Mouse (Mus musculus) embryo, embryonic 11 days (tissue): Measurements from ENCODE around the gene Adgrl3.
"Not testable (repeated sequence)": the region's sequence is repeated elsewhere in the genome, so short reads cannot be mapped to it uniquely, and the experiment has no call there.

ENCODE experiments used
- DNase-seq: peaks from one replicate; pipeline ENCODE4 v3.0.0-alpha.2; 2015

Adgrl3 gene

DNA sequence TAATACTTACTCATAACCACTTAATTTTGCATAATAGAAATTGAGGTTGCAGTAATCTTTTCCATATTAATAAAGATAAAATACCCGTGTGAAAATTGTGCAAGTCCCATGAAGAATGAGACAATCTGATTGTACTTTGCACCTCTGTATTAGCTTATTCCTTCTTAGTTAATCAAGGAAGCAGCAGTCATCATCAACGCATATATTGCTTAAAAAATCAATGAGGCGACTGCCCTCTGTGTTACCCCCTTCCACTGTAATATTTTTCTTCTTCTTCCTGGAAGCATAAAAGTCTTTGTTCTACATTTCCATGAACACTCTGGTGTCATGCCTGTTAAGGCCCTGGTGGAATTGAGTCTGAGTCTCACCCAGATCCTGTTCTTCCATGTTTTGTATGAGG lies 416.4 kb downstream of the Adgrl3 start:
- DNase-seq, result no peak

DNA sequence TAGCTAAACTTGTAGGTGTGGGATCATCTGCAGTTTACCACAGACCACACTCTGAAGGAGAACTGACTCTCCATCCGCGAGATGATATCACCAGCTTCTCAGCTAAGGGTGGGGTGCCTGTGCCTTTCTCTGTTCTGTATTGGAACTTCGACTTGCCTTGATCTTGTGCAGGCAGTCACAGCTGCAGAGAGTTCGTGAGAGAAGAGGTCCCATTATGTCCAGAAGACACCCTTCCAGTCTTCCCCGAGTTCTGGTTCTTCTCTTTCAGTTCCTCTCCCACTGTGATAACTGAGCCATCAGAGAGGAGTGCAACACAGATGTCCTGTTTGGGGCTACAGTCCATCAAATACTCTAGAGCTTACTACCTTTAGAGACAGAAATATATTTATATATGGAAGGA lies 422.2 kb downstream of the Adgrl3 start:
- DNase-seq, result no peak

DNA sequence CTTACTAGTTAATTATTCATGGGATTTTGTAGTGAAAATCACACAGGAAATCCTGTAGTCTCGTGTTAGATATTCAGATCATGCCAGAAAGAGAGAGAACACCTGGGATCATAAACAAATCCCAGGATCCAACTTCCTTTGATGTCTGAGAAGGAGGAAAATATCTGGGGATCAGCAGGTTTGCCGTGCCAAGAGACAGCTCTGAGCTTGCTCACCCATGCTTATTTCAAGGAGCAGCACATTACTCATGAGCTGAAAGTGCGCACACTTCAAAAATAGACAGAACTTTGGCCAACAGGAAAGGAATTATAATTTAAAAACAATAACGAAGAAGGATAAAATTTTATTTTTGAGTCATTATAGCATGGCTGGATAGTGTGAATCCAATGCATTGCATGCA lies 446.0 kb downstream of the Adgrl3 start:
- DNase-seq, result no peak

DNA sequence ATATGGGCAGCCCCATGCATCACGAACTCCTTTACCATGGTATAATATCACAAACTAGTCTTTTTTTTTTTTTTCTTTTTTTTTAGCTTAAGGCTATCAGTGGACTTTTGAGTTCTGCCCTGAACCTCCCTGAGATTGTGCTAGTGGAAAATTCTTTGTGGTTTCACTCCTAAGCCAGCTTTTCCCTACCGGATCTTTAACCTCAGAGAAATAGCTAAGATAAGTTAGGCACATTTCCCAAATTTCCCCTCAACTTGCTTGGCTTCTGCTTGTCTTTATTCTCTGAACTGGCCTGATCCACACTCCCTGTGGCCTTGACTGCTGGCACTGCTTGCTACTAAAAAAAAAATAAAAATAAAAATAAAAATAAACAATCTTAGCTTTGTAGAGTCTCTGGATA lies 454.7 kb downstream of the Adgrl3 start:
- DNase-seq, result no peak

DNA sequence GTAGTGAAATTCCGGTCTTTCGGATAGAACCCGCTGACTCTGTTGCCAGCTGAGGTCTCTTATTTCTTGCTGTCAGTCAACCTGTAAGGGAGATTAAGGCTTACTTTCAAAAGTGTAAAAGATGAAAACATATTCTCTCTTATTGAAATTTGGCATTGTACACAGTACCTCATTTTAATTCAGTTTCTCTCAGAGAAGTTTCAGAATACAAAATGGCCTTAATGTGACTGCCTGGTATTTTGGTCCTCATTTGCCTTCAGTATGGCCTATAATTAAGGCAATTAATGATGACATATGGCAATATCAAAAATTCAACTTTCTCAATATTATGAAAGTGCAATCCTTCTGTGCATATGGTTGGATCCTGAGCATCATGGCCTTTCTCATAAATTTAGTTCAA lies 455.5 kb downstream of the Adgrl3 start:
- DNase-seq, result no peak

DNA sequence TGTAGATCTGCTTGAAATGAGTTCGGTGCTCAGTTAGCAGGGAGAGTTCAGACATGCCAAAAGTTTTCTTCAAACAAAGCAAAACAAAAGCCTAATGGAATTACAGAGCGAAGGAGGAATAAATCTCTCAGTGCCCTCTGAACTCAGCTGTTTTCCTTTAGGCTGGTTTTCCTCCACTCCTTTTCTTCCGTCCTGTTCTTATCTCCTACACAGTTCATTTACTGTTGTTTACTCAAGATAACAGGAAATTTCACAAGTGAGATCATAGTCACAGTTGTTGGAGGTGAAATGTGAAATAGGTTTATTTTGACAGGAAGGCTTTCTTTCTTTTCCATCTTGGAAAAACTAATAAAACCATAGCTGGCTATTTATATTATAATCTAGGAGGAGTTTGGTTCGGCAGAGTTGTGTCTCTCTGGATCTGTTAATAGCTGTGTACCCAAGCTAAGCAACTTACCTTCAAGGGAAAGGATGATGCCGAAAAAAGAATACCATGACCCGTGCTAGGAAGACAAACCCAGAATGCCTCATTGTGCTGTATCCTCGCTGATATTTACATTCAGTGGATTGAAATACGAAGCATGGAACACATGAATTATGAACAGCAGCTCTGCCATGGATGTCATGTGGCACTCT lies 456.2 kb downstream of the Adgrl3 start:
- peak; percentile 8 for DNase-seq

DNA sequence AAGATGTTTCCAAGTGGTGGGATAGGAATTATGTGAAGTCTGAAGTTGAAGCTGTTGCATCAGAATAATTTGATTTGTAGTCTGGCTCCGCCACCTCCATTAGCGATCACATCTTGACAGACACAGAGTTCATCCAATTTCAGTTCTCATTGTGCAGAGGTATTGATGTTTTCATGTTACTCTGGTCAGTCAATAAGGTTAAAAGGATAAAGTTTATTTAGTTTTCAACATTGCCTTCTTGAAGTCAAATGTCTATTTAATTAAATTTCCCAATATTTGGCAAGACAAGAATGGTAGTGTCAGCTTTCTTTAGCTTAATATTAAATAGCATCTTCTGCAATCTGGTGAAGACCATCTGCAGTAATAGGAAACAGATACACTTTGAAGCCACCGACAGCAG lies 461.0 kb downstream of the Adgrl3 start:
- DNase-seq, result no peak

DNA sequence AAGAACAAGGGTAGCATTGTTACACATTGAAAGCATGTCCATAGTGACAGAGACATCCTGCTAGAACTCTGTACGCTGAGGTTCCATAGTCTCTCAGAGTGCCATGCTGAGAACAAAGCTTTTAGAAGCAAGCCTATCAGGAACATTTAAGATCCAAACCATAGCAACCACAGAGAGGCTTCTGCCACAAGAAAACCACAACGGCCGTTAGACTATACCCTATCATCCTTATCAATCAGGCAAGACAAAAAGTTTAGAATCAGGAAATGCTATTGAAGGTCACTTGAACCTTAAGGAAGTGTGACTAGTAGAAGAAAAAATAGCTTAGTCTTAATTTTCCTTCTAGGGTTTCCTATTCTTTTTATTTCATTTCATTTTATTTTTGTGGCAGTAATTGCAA lies 464.0 kb downstream of the Adgrl3 start:
- no peak for DNase-seq

DNA sequence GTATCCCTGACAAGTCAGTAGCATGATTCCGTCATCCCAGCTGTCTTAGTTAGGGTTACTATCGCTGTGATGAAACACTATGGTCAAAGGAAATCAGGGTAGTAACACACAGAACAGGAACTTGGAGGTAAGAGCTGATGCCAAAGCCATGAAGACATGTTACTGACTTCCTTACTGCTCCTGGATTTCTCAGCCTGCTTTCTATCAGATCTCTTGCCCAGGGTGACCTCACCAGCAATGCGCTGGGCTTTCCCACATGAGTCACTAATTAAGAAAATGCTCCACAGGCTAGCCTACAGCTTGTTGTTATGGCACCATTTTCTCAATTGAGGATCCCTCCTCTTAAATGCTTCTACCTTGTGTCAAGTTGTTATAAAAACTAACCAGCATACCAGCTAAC lies 481.1 kb downstream of the Adgrl3 start:
- DNase-seq, result no peak

DNA sequence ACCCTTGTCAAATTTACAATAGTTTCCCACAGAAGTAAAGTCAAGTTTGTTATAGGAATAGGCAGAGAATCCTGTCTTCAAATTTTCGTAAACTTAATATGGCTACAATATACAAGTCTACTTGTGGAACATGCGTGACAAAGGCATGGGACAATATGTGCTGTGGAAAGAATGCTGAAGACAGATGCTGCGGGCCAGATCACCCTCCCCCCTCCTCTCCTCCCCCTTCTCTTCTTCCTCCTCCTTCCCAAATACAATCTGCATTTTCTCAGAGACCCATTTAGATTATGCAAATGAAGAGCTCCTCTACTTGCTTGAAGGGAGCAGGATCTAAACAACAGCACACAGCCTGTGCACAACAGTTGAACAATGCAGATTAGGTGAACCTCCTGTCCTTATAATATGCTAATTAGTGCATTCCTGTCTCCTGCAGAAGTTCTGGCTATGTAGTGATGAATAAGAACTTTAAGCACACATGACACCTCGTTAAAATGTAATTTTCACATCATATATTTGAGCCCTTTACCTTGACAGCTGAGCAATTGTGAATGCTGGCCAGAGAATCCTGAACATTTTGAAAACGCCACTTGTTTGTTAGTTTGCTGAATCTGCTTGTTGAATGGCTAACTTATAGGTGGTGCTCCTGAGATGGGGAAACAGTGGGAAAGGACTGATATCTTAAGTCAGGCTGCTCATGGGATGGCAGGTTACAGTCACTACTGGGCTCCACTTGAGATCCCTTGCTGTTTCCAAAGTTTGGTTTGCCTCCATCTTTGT lies 499.0 kb downstream of the Adgrl3 start:
- DNase-seq, result no peak

DNA sequence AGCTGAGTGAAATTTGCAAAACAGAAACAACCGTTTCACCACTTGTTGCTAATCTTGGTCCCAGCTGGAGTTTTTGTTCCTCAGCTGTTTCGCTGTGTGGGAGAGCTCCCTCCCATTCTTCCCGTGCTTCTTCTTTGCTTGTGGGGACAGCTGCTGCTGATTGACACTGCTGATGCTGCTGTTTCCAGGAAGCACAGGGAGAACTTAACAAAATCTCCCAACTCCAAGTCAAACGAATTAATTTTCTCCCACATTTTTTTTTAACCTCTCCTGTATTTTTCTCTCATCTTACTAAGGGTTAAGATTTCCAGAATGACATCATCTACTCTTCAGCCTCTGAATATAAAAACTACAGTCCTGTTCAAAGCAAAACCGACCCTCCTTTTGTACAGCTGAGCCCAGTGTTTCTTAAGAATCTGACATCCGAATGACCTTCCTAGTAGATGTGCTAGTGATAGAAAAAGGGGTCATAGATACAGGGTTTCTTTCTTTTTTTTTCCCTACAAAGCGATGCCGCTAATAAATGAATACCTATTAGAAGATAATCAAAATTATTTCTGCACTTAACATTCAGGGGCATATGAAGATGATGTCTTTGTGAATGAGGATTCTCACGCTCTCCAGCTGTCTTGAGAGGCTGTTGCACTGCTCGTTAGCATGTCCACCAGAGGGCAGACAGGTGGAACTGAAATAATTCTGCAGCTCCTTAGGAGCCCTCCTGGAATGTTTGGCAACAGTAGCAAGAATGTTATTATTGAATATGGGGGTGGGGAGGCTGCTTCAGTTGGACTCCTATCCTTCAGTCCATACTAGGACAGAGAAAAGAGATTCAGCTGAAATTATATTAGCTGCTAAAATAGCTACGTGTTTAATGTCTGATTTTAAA lies 499.8 kb downstream of the Adgrl3 start:
- peak; percentile 78 for DNase-seq

DNA sequence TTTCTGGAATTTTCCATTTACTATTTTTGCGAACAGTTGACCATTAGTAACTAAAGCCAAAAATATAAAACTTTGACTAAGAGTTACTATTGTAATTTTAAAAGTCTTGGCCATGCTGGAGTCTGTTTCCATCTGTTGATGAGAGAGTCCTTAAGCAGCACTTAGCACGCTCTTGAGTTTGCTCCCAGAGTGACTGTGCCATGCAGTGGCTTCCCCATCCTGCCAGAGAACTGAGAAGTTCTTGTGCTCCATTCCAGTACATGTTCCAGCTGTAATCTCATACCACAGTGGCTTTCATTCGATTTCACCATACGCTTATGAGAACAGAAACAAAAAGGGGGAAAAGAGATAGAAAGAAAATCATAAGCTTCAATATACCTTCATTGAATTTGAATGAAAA lies 502.8 kb downstream of the Adgrl3 start:
- DNase-seq, result no peak

DNA sequence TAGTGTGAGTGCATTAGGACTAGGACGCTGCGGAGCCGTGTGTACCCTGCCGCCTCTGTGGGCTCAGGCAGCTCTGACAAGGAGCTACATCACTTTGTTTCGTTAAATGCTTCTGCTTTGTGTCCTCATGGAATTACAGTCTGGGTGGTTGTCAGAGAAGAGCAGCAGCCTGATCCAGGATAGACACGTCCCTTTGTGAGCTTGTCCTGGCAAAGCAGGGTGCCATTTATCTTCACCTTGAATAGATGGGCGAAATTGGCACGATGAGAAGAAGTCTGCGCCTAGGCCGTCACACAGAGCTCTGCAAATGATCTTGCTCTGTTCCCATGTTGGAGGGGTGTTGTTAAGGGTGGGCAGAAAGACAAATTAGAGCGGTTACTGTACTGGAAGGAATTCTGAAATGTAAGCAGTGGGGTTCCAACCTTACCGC lies 504.6 kb downstream of the Adgrl3 start:
- DNase-seq, result no peak

DNA sequence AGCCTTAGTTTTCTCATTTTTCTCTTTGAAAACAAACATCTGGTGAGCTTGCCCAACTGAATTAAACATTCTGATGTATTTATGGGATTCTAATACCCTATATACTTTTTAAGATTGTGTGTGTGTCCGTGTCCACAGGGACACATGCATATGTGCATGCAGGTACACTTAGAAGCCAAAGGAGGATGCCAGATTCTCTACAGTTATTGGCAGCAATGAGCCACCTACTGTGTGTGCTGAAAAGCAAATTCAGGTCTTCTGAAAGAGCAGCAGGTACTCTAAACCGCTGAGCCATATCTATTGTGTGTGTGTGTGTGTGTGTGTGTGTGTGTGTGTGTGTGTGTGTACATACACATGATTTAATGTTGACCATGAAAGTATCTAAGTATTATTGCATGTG lies 505.4 kb downstream of the Adgrl3 start:
- no peak for DNase-seq

DNA sequence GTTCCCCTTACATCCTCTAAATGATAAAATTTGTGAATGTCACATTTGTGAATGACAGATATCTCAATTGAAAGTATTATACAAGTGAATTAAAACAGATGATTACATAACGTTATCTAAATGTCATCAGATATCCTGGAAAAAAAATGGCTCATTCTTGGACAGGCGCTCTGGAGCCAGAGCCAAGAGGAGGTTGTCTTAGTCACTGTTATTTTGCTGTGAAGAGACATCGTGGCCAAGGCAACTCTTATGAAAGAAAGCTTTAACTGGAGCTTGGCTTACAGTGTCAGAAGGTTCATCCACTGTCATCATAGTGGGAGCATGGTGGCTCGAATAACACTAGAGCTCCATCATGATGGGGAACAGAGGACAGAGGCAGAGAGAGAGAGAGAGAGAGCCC lies 511.7 kb downstream of the Adgrl3 start:
- DNase-seq, result no peak

DNA sequence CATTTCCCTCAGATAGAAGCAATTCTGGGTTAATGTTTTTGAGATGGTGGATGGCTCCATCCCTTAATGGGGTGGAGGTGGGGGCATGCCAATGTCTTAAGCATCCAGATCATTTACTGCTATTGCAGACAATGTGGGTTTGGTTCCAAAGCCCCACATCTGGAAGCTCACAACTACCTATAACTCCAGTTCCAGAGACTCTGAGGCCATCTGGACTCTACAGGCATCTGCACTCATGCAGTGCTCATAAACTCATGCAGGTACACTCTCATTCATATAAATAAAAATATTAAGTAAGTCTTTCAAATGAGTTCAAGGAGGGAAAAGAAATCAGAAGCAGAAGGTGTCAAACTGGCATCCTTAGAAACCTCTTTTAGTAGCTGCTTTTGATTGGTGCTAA lies 530.3 kb downstream of the Adgrl3 start:
- DNase-seq, result no peak

DNA sequence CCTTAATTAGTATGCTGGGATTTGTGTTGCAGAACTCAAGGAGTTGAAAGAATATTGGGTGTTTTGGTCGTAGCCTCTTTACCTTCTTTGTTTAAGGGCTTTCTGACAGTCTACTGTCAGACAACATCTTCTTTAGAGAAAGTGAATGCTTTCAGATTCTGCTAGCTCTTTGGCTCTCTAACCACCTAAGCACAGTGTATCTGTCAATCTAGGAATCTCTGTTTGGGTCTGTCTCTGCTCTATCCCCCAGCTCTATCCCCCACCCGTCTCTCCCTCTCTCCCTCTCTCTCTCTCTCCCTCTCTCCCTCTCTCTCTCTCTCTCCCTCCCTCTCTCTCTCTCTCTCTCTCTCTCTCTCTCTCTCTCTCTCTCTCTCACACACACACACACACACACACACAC lies 535.2 kb downstream of the Adgrl3 start:
- not testable (repeated sequence) for DNase-seq

DNA sequence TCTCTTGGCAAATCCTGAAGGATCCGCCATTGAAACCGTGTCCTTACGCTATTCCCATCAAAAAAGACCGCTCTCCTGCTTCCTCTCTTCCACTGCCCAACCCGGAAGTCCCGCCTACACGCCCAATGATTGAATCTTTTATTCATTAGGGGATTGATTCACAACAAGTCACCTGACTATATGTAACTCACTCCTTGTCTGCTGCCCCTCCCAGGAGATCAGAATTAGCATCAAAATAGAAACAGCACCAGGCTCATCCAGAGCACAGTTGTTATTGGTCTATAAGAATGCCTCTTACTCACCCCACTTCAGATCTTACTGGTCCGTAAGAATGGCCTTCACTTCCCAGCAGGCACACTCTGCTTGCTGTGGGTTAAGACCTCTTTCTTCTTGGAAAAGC lies 536.1 kb downstream of the Adgrl3 start:
- DNase-seq, result peak; percentile 6

DNA sequence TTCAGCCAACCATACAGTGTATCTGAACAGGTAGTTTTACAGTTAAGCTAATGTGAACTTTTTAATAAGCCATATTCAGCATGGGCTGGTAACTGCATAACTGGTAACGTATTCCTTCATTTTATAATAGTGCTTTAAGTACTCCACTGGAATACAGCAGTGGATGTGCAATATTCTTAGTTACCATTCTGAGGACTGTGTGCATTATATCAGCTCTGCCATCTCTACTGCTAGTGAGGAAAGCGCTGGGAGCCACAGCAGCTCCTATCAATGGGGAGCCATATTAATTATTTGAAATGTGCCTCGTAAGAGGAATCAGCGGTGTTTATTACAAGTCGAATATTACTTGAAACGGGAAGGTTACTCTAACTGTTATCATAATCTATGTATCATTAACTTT lies 539.0 kb downstream of the Adgrl3 start:
- no peak for DNase-seq

DNA sequence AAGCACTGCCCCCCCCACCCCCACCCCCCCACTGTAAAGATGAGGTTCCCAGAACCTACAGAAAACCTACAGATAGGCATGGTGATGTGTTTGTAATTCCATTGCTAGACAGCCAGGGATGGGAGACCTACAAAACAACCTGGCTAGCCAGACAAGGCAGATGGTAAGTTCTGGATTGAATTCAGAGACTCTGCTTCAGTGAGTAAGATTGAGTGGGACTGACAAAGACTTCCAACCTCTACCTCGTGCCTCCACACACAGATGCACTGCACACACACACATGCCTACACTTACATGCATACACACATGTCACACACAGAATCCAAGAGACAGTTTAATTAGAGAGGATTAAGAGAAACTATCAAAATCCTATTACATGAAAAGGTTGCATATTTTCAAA lies 544.4 kb downstream of the Adgrl3 start:
- DNase-seq, result no peak

DNA sequence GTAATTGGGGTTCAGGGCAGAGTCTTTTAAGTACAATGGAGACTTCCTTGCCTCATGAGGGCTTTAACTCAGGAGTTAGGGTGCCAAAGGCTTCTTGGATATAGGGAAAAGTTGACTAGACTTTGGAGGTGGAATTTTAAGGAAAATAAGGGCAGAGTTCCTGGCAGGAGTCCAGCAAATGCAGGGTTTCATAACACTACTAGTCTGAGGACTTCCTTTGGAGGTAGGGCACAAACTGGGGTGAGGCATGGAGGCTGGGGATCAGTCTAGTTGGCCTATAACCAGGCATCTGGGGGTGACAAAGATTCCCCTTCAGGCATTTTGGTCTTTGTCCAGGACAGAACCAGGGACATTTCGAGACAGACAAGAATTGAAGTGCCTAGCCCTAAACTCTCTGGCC lies 546.6 kb downstream of the Adgrl3 start:
- DNase-seq, result no peak

DNA sequence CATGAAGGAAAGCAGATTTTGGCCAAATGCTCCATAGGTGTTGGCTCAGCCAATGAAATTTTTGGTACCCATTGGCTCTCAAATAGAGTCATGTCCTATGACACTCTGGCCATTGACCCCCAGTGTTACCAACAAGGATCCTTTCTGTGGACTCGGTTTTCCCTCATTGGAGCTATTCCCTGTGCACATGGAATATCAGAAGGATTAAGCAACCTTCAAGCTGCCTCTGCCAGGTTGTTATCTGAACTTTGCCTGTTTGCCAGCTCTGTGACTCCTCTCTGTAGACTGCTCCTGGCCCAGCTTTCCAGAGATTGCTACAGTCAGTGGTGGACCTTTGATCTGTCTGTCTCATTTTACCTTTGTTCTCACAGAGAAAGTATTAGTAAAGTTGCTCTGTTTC lies 548.8 kb downstream of the Adgrl3 start:
- no peak for DNase-seq

DNA sequence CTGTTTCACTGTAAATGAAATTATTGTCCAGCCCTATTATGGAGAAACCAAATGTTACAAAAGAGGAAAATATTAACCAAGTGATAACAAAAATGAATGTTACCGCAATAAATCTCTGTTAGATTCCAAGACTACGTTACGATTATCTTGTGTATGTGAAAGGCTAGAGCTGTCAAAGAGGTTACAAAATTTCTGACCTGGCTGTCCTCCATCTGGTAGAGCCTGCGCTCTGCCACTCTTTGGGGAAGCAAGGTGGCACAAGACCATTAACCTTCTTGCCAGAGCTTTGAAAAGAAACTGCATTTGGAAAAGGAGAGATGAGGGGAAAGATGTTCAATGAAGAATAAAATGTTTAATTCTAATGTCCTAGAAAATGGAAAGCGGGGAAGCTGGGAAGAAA lies 562.9 kb downstream of the Adgrl3 start:
- no peak for DNase-seq

DNA sequence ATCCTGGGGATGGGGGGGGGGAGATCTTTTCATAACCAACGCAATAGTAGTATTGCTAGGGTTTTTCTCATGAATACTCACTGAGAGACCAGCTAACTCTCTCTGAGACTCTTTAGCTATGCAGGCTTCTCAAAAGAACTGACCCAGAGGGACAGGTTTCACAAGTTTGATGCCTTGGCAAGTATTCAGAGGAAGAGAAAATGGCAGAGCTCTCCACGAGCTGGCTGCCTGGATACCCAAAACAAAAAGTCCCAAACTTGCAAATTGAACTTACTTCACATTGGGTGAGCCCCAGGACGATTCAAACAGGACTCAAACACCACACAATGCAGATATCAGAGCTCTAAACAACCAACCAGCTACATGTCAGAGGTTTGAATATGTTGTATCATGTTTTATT lies 563.5 kb downstream of the Adgrl3 start:
- no peak for DNase-seq
